Mouse (Mus musculus): ENCODE data around the gene Cacng1.

DNA sequence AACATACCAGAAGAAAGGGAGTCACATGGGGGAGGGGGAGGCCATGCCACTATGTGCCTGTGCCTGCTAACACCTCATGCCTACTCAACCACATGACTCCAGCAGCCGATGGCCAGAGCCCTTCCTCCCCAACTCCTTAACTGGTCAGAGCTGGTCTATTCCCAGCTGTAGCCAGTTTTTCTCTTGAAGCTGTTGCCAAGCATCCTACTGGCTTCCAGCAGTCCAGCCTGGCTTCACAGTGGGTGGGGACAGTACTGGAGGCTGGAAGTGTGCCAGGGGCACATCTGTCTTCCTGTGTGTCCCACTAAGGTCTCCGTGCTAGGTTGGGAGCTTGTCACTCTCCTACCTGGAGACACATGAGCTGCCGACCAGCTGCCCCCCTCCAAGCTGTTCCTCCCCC lies 26.8 kb upstream of the Cacng1 start:
- TF ChIP-seq CTCF (IDR thresholded peaks at IDR 0.05; ENCODE audit: low read depth) (no peak), EP300 (IDR thresholded peaks at IDR 0.05; ENCODE audit: low read depth) (no peak)

Data from liver, postnatal 0 days (tissue).